Mouse (Mus musculus) v-Abl transformed pro-B cells (cell line): ENCODE measurements at regions not wholly inside any gene's neighbourhood (a gene's known extent, or its start where the extent isn't known, plus 50 kb on each side); places are given as distances from the start of the nearest gene placed in this dataset.

ENCODE experiments used
- in situ Hi-C, 2 experiments: fragments of 400-800 bp; cut with MboI; formaldehyde crosslinking; loops; one replicate each; pipeline ENCODE4 v1.15.1; 2025; ENCODE audit not compliant: unreplicated experiment in 2 of 2

- in situ Hi-C loops = no loop called here
Measured at GRCm38 (mm10) chrX:14592793-14593192, 381.8 kb downstream of the H2al1n start.

- in situ Hi-C loops = no loop called here
Measured at GRCm38 (mm10) chrX:14596799-14597198, 385.9 kb downstream of the H2al1n start.

- in situ Hi-C loops = no loop called here
Measured at GRCm38 (mm10) chrX:14601916-14602315, 391.0 kb downstream of the H2al1n start.

- in situ Hi-C loops = no loop called here
Measured at GRCm38 (mm10) chrX:14609196-14609595, 398.2 kb downstream of the H2al1n start.

GRCm38 (mm10) chrX:14628267-14628901 is 417.4 kb downstream of the H2al1n start:
- in situ Hi-C loops = loop anchor here in 1 of 2 experiments (25.0 kb wide), 1 partner anchor 984 kb away; no protein-coding TSS in a partner anchor

GRCm38 (mm10) chrX:14639378-14639777 is 428.4 kb downstream of the H2al1n start:
- in situ Hi-C loops = loop anchor here in 1 of 2 experiments (25.0 kb wide), 1 partner anchor 973 kb away; no protein-coding TSS in a partner anchor

- in situ Hi-C loops = no loop called here
Measured at GRCm38 (mm10) chrX:14664852-14665251, 453.9 kb downstream of the H2al1n start.

GRCm38 (mm10) chrX:14696375-14696774 is 485.4 kb downstream of the H2al1n start:
- in situ Hi-C loops = no loop called here

- in situ Hi-C loops = no loop called here
Measured at GRCm38 (mm10) chrX:14738999-14739398, 528.1 kb downstream of the H2al1n start.
